Mouse (Mus musculus): Measurements from ENCODE around the gene Ddc. TPM values are rescaled to one million over a fixed set of nuclear protein-coding genes. Genes with fewer than 3 reads are reported as not detected.

The Ddc gene
- polyA plus RNA-seq, 1 experiment from 2014 or later = 7.7 TPM

GRCm38 (mm10) chr11:11881026-11881782 is 16.7 kb downstream of the Ddc start:
- 29% methylated on average over 13 of the region's 13 CpGs for WGBS
- Histone ChIP-seq H3K4me3 (replicated peaks) (no peak overlapping the region), H3K27me3 (peaks cover 15% of the 10 kb centered on the region; the same call in 1 of the 2 replicates), H3K9ac (no peak overlapping the region), H3K4me2 (no peak overlapping the region), H3K27ac (0 out of 2 replicates have a peak overlapping the region, but pooled peaks have one; percentile 25), H3K9me3 (no peaks in the 10 kb centered on the region), H3K36me3 (replicated peaks) (no peaks in the 10 kb centered on the region), H3K4me1 (peaks cover 48% of the 10 kb centered on the region)
- no peak for ATAC-seq (ENCODE audit: low FRiP score)

- Histone ChIP-seq H3K36me3 (replicated peaks) (no peaks in the 10 kb centered on the region), H3K9ac (no peak overlapping the region), H3K4me1 (peaks cover 46% of the 10 kb centered on the region), H3K4me2 (no peak overlapping the region), H3K4me3 (replicated peaks) (no peak overlapping the region), H3K27me3 (peaks cover 15% of the 10 kb centered on the region; the same call in 1 of the 2 replicates), H3K9me3 (no peaks in the 10 kb centered on the region), H3K27ac (0 out of 2 replicates have a peak overlapping the region, but pooled peaks have one; percentile 31)
- WGBS = 82% methylated on average over 7 of the region's 7 CpGs
- no peak for ATAC-seq (ENCODE audit: low FRiP score)
These were observed 17.6 kb downstream of the Ddc start for GRCm38 (mm10) chr11:11880351-11880750.

- Histone ChIP-seq H3K4me3 (replicated peaks) (no peak overlapping the region), H3K9me3 (no peaks in the 10 kb centered on the region), H3K9ac (no peak overlapping the region), H3K4me2 (no peak overlapping the region), H3K27ac (0 out of 2 replicates have a peak overlapping the region, but pooled peaks have one; percentile 68), H3K27me3 (peaks cover 19% of the 10 kb centered on the region; the same call in 1 of the 2 replicates), H3K4me1 (peaks cover 39% of the 10 kb centered on the region), H3K36me3 (replicated peaks) (no peaks in the 10 kb centered on the region)
- WGBS = 56% methylated on average over 4 of the region's 4 CpGs
- ATAC-seq (ENCODE audit: low FRiP score) = peak; percentile 28; the same call in 1 of the 2 replicates
These were observed 18.3 kb downstream of the Ddc start for GRCm38 (mm10) chr11:11879699-11880002.

- Histone ChIP-seq H3K4me3 (replicated peaks) (no peak overlapping the region), H3K27ac (peak overlapping the region; percentile 68), H3K4me1 (peaks cover 37% of the 10 kb centered on the region), H3K27me3 (peaks cover 19% of the 10 kb centered on the region; the same call in 1 of the 2 replicates), H3K4me2 (no peak overlapping the region), H3K9me3 (no peaks in the 10 kb centered on the region), H3K9ac (0 out of 2 replicates have a peak overlapping the region, but pooled peaks have one; percentile 14), H3K36me3 (replicated peaks) (no peaks in the 10 kb centered on the region)
- WGBS = 50% methylated on average over 10 of the region's 10 CpGs
- ATAC-seq (ENCODE audit: low FRiP score) = peak; percentile 15; the same call in 1 of the 2 replicates
These were observed 18.8 kb downstream of the Ddc start for GRCm38 (mm10) chr11:11878981-11879698.

GRCm38 (mm10) chr11:11878278-11878980 is 19.5 kb downstream of the Ddc start:
- Histone ChIP-seq H3K27me3 (peaks cover 19% of the 10 kb centered on the region; the same call in 1 of the 2 replicates), H3K9me3 (no peaks in the 10 kb centered on the region), H3K27ac (peak overlapping the region; percentile 68), H3K4me3 (replicated peaks) (no peak overlapping the region), H3K4me2 (no peak overlapping the region), H3K4me1 (peaks cover 43% of the 10 kb centered on the region), H3K36me3 (replicated peaks) (no peaks in the 10 kb centered on the region), H3K9ac (0 out of 2 replicates have a peak overlapping the region, but pooled peaks have one; percentile 14)
- WGBS = 15% methylated on average over 10 of the region's 11 CpGs
- ATAC-seq (ENCODE audit: low FRiP score) = no peak

GRCm38 (mm10) chr11:11877891-11878277 is 20.1 kb downstream of the Ddc start:
- Histone ChIP-seq H3K9ac (no peak overlapping the region), H3K27me3 (peaks cover 19% of the 10 kb centered on the region; the same call in 1 of the 2 replicates), H3K4me3 (replicated peaks) (no peak overlapping the region), H3K27ac (no peak overlapping the region), H3K4me1 (peaks cover 48% of the 10 kb centered on the region), H3K4me2 (no peak overlapping the region), H3K9me3 (no peaks in the 10 kb centered on the region), H3K36me3 (replicated peaks) (no peaks in the 10 kb centered on the region)
- ATAC-seq (ENCODE audit: low FRiP score) = no peak
- WGBS = 37% methylated on average over 4 of the region's 4 CpGs

- no peak overlapping the region for H3K4me2 ChIP-seq
- H3K4me1 ChIP-seq = peaks cover 56% of the 10 kb centered on the region
- H3K36me3 ChIP-seq (replicated peaks) = no peaks in the 10 kb centered on the region
- no peaks in the 10 kb centered on the region for H3K9me3 ChIP-seq
- WGBS = 92% methylated on average over 3 of the region's 3 CpGs
- peaks cover 19% of the 10 kb centered on the region; the same call in 1 of the 2 replicates for H3K27me3 ChIP-seq
- H3K27ac ChIP-seq = no peak overlapping the region
- ATAC-seq (ENCODE audit: low FRiP score) = no peak
- no peak overlapping the region for H3K4me3 ChIP-seq (replicated peaks)
- H3K9ac ChIP-seq = no peak overlapping the region
These were observed 21.6 kb downstream of the Ddc start for GRCm38 (mm10) chr11:11876366-11876765.

GRCm38 (mm10) chr11:11875230-11875629 is 22.7 kb downstream of the Ddc start:
- H3K27me3 ChIP-seq = peaks cover 13% of the 10 kb centered on the region; the same call in 1 of the 2 replicates
- no peak overlapping the region for H3K4me2 ChIP-seq
- no peak overlapping the region for H3K9ac ChIP-seq
- no peak for ATAC-seq (ENCODE audit: low FRiP score)
- 98% methylated on average over 2 of the region's 2 CpGs for WGBS
- H3K4me1 ChIP-seq = peaks cover 53% of the 10 kb centered on the region
- H3K9me3 ChIP-seq = no peaks in the 10 kb centered on the region
- no peak overlapping the region for H3K4me3 ChIP-seq (replicated peaks)
- H3K36me3 ChIP-seq (replicated peaks) = no peaks in the 10 kb centered on the region
- no peak overlapping the region for H3K27ac ChIP-seq

- H3K9ac ChIP-seq = 0 out of 2 replicates have a peak overlapping the region, but pooled peaks have one; percentile 1
- H3K27me3 ChIP-seq = 0 out of 2 replicates have a peak, but pooled peaks cover 5% of the 10 kb centered on the region
- peaks cover 39% of the 10 kb centered on the region for H3K4me1 ChIP-seq
- H3K4me2 ChIP-seq = no peak overlapping the region
- no peaks in the 10 kb centered on the region for H3K9me3 ChIP-seq
- H3K4me3 ChIP-seq (replicated peaks) = no peak overlapping the region
- peak overlapping the region; percentile 70 for H3K27ac ChIP-seq
- WGBS = 38% methylated on average over 20 of the region's 20 CpGs
- no peaks in the 10 kb centered on the region for H3K36me3 ChIP-seq (replicated peaks)
- peak; percentile 42; the same call in 1 of the 2 replicates for ATAC-seq (ENCODE audit: low FRiP score)
These were observed 24.7 kb downstream of the Ddc start for GRCm38 (mm10) chr11:11873023-11873908.

GRCm38 (mm10) chr11:11872140-11872795 is 25.7 kb downstream of the Ddc start:
- H3K4me2 ChIP-seq = no peak overlapping the region
- H3K9me3 ChIP-seq = no peaks in the 10 kb centered on the region
- no peak overlapping the region for H3K9ac ChIP-seq
- ATAC-seq (ENCODE audit: low FRiP score) = no peak
- no peaks in the 10 kb centered on the region for H3K36me3 ChIP-seq (replicated peaks)
- 0 out of 2 replicates have a peak, but pooled peaks cover 5% of the 10 kb centered on the region for H3K27me3 ChIP-seq
- H3K4me3 ChIP-seq (replicated peaks) = no peak overlapping the region
- 77% methylated on average over 3 of the region's 3 CpGs for WGBS
- H3K4me1 ChIP-seq = peaks cover 41% of the 10 kb centered on the region
- peak overlapping the region; percentile 70; the same call in 1 of the 2 replicates for H3K27ac ChIP-seq
